Mouse (Mus musculus): ENCODE results near the gene Apol7a.
"Not testable (repeated sequence)": the region's sequence is repeated elsewhere in the genome, so short reads cannot be mapped to it uniquely, and the experiment has no call there.

Gene Apol7a

GRCm38 (mm10) chr15:77399027-77399426, at the start of gene Apol7a:
Gene Apol7a, minus strand, starts transcription at chr15:77399110.
- peak; percentile 28 for DNase-seq

- DNase-seq, result not testable (repeated sequence)
These were observed 48.5 kb upstream of the Apol7a start, which contains the start of gene Apol7b for GRCm38 (mm10) chr15:77447392-77447791. Gene Apol7b, minus strand, starts transcription at chr15:77447492.

- DNase-seq, result not testable (repeated sequence)
These were observed 46.8 kb upstream of the Apol7a start for GRCm38 (mm10) chr15:77445668-77446067.

DNA sequence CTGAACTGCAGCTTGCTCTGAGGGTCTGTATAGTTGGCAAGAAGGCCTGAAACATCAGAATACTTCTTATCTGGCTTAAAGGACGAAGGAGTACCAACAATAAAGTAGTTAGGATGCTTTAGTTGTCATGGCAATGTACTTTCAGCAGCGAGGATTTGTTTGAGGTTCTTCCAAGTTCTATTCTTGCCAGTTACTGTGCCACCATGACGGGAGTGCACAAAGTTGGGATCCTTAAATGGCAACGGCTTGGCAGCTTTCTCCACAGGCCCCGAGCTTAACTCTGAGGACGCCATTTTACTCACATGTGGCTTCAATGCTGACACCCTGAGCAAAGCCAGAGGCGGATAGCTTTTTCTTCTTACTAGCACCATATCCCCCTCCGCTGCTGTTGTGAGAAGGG, 45.8 kb upstream of the Apol7a start:
- not testable (repeated sequence) for DNase-seq

GRCm38 (mm10) chr15:77428690-77429448, 30.0 kb upstream of the Apol7a start:
- DNase-seq, result not testable (repeated sequence)

- not testable (repeated sequence) for DNase-seq
These were observed 24.0 kb upstream of the Apol7a start for GRCm38 (mm10) chr15:77422925-77423324.

DNA sequence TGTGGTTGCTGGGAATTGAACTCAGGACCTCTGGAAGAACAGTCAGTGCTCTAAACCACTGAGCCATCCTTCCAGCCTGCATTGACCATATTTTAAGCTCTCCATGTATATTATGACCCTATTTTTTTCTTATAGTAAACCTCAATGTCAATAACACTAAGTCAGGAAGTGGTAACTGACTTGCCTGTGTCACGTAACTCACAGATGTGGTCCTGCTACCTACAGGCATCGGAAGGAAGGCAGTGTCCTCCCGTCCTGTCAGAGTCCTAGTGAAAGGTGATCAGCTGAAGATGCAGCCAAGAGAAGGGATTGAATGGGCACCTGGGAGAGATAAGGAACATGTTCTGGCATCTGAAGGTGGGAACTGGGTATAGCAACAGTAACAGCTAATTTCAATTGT, 20.7 kb upstream of the Apol7a start:
- not testable (repeated sequence) for DNase-seq

GRCm38 (mm10) chr15:77416655-77417333, 17.9 kb upstream of the Apol7a start:
- DNase-seq, result not testable (repeated sequence)

GRCm38 (mm10) chr15:77415653-77416052, 16.7 kb upstream of the Apol7a start:
- DNase-seq, result not testable (repeated sequence)

DNA sequence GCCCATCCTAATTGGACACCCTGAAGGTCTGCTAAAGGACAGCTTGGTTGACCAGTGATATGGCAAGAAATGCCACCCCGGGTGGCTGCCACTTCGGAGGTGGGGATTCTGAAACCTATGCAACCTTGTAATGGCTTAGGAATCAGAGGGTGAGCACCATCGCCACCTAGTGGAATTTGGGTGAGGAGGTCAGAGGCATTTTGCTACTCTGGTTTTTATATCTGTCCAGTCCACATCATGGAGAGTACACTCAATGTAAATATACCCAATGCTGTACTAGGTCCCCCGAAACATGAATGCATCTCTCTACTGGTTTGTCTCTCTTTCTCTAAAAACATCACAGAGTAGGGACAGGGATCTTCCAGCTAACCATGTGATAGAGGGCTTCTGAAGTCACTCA, 13.8 kb upstream of the Apol7a start:
- DNase-seq, result peak; percentile 17

- not testable (repeated sequence) for DNase-seq
These were observed 12.1 kb upstream of the Apol7a start, which contains the start of gene Apol9a for GRCm38 (mm10) chr15:77411035-77411434. Gene Apol9a, minus strand, starts transcription at chr15:77411135.

GRCm38 (mm10) chr15:77406370-77406769, 7.5 kb upstream of the Apol7a start:
- DNase-seq, result not testable (repeated sequence)

GRCm38 (mm10) chr15:77397450-77398132, 1.3 kb downstream of the Apol7a start:
- DNase-seq, result not testable (repeated sequence)

DNA sequence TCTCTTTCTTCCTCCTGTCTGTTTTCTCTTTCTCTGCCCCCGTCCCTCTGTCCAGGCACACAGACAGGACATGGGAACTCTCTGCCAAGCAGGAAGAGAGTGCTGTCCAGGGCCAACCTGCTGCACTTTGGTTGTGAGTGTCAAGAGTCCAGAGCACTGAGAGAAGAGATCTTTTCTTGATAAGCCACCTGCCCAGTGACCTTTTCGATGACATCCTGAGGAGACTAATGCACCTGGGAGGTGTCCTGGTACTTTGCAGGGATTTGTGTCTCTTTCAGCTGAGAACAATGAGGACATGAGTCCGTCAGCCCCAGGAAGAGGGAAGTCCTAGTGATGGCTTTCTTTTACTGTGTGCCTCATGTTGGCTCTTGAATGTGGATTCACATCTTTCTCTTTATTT, 5.1 kb downstream of the Apol7a start:
- not testable (repeated sequence) for DNase-seq

DNA sequence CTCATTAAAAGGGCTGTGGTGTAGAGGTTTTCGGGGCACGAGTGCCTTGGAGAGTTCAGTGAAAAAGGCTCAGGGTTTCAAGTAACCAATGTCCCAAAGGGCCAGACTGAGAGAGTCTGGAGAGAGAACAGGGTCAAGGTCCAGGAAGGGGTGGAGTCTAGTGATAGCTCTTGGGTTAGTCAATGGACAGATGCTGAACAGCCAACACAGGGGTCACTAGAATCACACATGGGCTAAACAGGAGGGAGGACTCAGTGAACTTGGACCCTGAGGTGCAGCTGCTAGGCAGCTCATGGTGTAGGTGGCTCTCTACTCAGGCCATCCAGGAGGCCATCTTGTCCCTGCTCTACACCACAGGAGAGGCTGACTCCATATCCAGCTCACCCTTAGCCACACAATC, 11.4 kb downstream of the Apol7a start:
- DNase-seq, result peak; percentile 83

GRCm38 (mm10) chr15:77384340-77385030, 14.4 kb downstream of the Apol7a start:
- no peak for DNase-seq

GRCm38 (mm10) chr15:77382880-77383279, 16.0 kb downstream of the Apol7a start:
- no peak for DNase-seq

DNA sequence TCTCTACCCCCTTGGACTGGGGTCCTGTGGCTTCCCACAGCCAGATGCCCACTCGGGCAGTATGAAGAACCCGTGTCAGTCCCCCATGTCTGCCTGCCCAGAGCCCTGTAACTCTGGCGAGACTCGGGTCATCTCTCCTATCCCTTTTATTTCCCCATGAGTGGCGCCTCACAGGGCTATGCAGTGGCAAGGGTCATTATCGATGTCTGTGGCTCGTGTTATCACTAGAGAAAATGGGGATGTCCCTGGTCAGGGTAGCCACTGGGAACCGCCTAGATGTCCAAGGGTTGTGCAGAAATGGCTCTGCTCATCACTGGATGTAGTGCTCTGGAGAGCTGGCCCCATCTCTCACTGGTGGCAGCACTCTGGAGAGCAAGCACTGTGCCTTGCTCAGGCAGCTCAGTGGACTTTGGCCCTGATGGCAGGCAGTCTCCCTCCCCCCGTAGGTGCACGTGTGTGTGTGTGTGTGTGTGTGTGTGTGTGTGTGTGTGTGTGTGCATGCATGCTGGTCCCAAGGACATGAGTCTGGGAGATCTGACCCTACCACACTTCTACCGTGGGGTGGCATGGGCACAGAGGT, 16.5 kb downstream of the Apol7a start:
- peak; percentile 48 for DNase-seq

- no peak for DNase-seq
These were observed 17.4 kb downstream of the Apol7a start for GRCm38 (mm10) chr15:77381481-77381880.

- no peak for DNase-seq
These were observed 19.0 kb downstream of the Apol7a start for GRCm38 (mm10) chr15:77379921-77380320.

- DNase-seq, result no peak
These were observed 21.5 kb downstream of the Apol7a start for GRCm38 (mm10) chr15:77377419-77377818.

GRCm38 (mm10) chr15:77376920-77377319, 22.0 kb downstream of the Apol7a start:
- no peak for DNase-seq

Data from kidney, adult 9 months (tissue).